Mouse (Mus musculus) left cerebral cortex, adult 9 months (tissue): ENCODE data around the gene Rrp8.
"Not testable (repeated sequence)": the region's sequence is repeated elsewhere in the genome, so short reads cannot be mapped to it uniquely, and the experiment has no call there.

Experiments used
- DNase-seq, 2 experiments: peaks; one replicate each; pipeline ENCODE4 v3.0.0; 2022; ENCODE audit warnings: low spot score in 2 of 2

The Rrp8 gene

GRCm38 (mm10) chr7:105743926-105744590 lies 6.9 kb upstream of the Rrp8 start, which contains the start of gene Taf10:
Gene Taf10, minus strand, starts transcription at chr7:105744361.
- peak; percentile 69 to 88 for DNase-seq

GRCm38 (mm10) chr7:105743246-105743925 lies 6.2 kb upstream of the Rrp8 start:
- not testable (repeated sequence) for DNase-seq

GRCm38 (mm10) chr7:105742539-105743215 lies 5.5 kb upstream of the Rrp8 start:
- DNase-seq, result not testable (repeated sequence)

- DNase-seq, result no peak
Measured at GRCm38 (mm10) chr7:105741978-105742377, 4.8 kb upstream of the Rrp8 start.

GRCm38 (mm10) chr7:105740851-105741250 lies 3.7 kb upstream of the Rrp8 start:
- DNase-seq, result no peak

GRCm38 (mm10) chr7:105740089-105740795 lies 3.1 kb upstream of the Rrp8 start:
- DNase-seq, result no peak

- DNase-seq, result no peak
Measured at GRCm38 (mm10) chr7:105738948-105739347, 1.8 kb upstream of the Rrp8 start.

GRCm38 (mm10) chr7:105738286-105738685 lies 1.1 kb upstream of the Rrp8 start:
- DNase-seq, result no peak

GRCm38 (mm10) chr7:105737648-105738047 lies 463 bp upstream of the Rrp8 start:
- DNase-seq, result no peak

GRCm38 (mm10) chr7:105736264-105736901 lies 802 bp downstream of the Rrp8 start, which contains the start of gene Ilk:
Gene Ilk, plus strand, starts transcription at chr7:105736592.
- DNase-seq, result peak; percentile 71 to 94

GRCm38 (mm10) chr7:105735464-105735863 lies 1.7 kb downstream of the Rrp8 start:
- not testable (repeated sequence) for DNase-seq

GRCm38 (mm10) chr7:105734826-105735225 lies 2.4 kb downstream of the Rrp8 start:
- DNase-seq, result no peak

- DNase-seq, result no peak
Measured at GRCm38 (mm10) chr7:105733836-105734235, 3.3 kb downstream of the Rrp8 start.

GRCm38 (mm10) chr7:105728701-105729428 lies 8.3 kb downstream of the Rrp8 start:
- no peak for DNase-seq

GRCm38 (mm10) chr7:105726980-105727325 lies 10.2 kb downstream of the Rrp8 start:
- DNase-seq, result no peak

- DNase-seq, result peak in 1 of 2 experiments; percentile 74
Measured at GRCm38 (mm10) chr7:105726144-105726979, 10.8 kb downstream of the Rrp8 start.

GRCm38 (mm10) chr7:105721916-105722315 lies 15.3 kb downstream of the Rrp8 start:
- no peak for DNase-seq

- DNase-seq, result no peak
Measured at GRCm38 (mm10) chr7:105715366-105715765, 21.8 kb downstream of the Rrp8 start.

- DNase-seq, result no peak
Measured at GRCm38 (mm10) chr7:105708733-105709132, 28.5 kb downstream of the Rrp8 start.

- no peak for DNase-seq
Measured at GRCm38 (mm10) chr7:105703816-105704215, 33.4 kb downstream of the Rrp8 start.
